In genomic region chr10:80664197-80665015, GRCm38 (mm10) we compare ENCODE assay signal across 8 mouse cellular contexts. TPM values are rescaled to one million over a fixed set of nuclear protein-coding genes. Genes with fewer than 3 reads are reported as not detected.
DNase-seq lines count a peak whose midpoint lies in the region; ATAC-seq and TF ChIP-seq lines count a peak whose summit lies in the region.

No protein-coding gene starts in this region.

- ATAC-seq in embryonic facial prominence, embryonic 12.5 days (ENCODE audit: insufficient number of reproducible peaks, insufficient read depth, low FRiP score, low TSS enrichment): no peak
- peak; percentile 92 for ATAC-seq in lung, postnatal 0 days

- no peak overlapping the region for H3K4me3 ChIP-seq in embryonic facial prominence, embryonic 12.5 days
- H3K4me3 ChIP-seq in heart, embryonic 10.5 days: peak overlapping the region; percentile 32
- peak overlapping the region; percentile 8; the same call in 1 of the 2 replicates for H3K4me3 ChIP-seq in lung, postnatal 0 days (ENCODE audit: low read depth, low read length)

- H3K4me1 ChIP-seq in embryonic facial prominence, embryonic 12.5 days: peaks cover 16% of the 10 kb centered on the region
- peaks cover 49% of the 10 kb centered on the region for H3K4me1 ChIP-seq in heart, embryonic 10.5 days
- peaks cover 23% of the 10 kb centered on the region; the same call in 1 of the 2 replicates for H3K4me1 ChIP-seq in lung, postnatal 0 days (ENCODE audit: insufficient read depth, low read depth, low read length)

- peaks cover 39% of the 10 kb centered on the region for H3K36me3 ChIP-seq in embryonic facial prominence, embryonic 12.5 days
- H3K36me3 ChIP-seq in heart, embryonic 10.5 days: peaks cover 37% of the 10 kb centered on the region
- peaks cover 30% of the 10 kb centered on the region for H3K36me3 ChIP-seq in lung, postnatal 0 days (ENCODE audit: insufficient read depth, low read length)

- TF ChIP-seq CTCF in lung, postnatal 0 days (IDR thresholded peaks at IDR 0.05): peak; percentile 34

- peak overlapping the region; percentile 77 for H3K27ac ChIP-seq in embryonic facial prominence, embryonic 12.5 days
- H3K27ac ChIP-seq in heart, embryonic 10.5 days: peak overlapping the region; percentile 79
- H3K27ac ChIP-seq in lung, postnatal 0 days (ENCODE audit: low read length): peak overlapping the region; percentile 94

- H3K27me3 ChIP-seq in embryonic facial prominence, embryonic 12.5 days: no peaks in the 10 kb centered on the region
- no peaks in the 10 kb centered on the region for H3K27me3 ChIP-seq in heart, embryonic 10.5 days (ENCODE audit: insufficient read depth, poor library complexity, severe bottlenecking)
- no peaks in the 10 kb centered on the region for H3K27me3 ChIP-seq in lung, postnatal 0 days (replicated peaks; ENCODE audit: insufficient read depth, low read length)

- peak overlapping the region; percentile 17; the same call in 1 of the 2 replicates for H3K4me2 ChIP-seq in embryonic facial prominence, embryonic 12.5 days (replicated peaks)
- peak overlapping the region; percentile 33 for H3K4me2 ChIP-seq in lung, postnatal 0 days (replicated peaks; ENCODE audit: low read depth, low read length)

- peak; percentile 52 for DNase-seq in CD4-positive, CD25-positive, alpha-beta regulatory T cell, adult 2 months (ENCODE audit: low read depth, low spot score)
- DNase-seq in ZHBTc4 (ENCODE audit: low read depth, low spot score): peak; percentile 72
- no peak for DNase-seq in heart, embryonic 10.5 days (ENCODE audit: low spot score)
- DNase-seq in kidney, adult 8-10 months: peak; percentile 95 to 96
- DNase-seq in lung, postnatal 0 days (ENCODE audit: low spot score): peak; percentile 97
- DNase-seq in spleen, adult 18-20 months: peak; percentile 51 to 53
- DNase-seq in frontal cortex, postnatal 10 days (ENCODE audit: low spot score in 2 of 2): no peak

- H3K9ac ChIP-seq in embryonic facial prominence, embryonic 12.5 days: no peak overlapping the region
- no peak overlapping the region for H3K9ac ChIP-seq in lung, postnatal 0 days (replicated peaks; ENCODE audit: low read depth)

- H3K9me3 ChIP-seq in embryonic facial prominence, embryonic 12.5 days: no peaks in the 10 kb centered on the region
- no peaks in the 10 kb centered on the region for H3K9me3 ChIP-seq in heart, embryonic 10.5 days
- no peaks in the 10 kb centered on the region for H3K9me3 ChIP-seq in lung, postnatal 0 days (ENCODE audit: low read length)

- peak; percentile 91 for TF ChIP-seq EP300 in lung, postnatal 0 days (IDR thresholded peaks at IDR 0.05)

- 33% methylated on average over 16 of the region's 16 CpGs for WGBS in embryonic facial prominence, embryonic 12.5 days
- 29% methylated on average over 16 of the region's 16 CpGs for WGBS in heart, embryonic 10.5 days
- 6% methylated on average over 16 of the region's 16 CpGs for WGBS in lung, postnatal 0 days

RNA-seq across cellular contexts. Expression of gene Btbd2, which starts 7.5 kb away (rescaled TPM):
- 109 and 110 TPM in 2 replicates for polyA plus RNA-seq in embryonic facial prominence, embryonic 12.5 days (2016; fragmentation: Nextera tagmentation; extraction: Ambion mirVana)
- polyA plus RNA-seq in heart, embryonic 10.5 days (2016; fragmentation: Nextera tagmentation; extraction: Ambion mirVana): 59.0 and 69.9 TPM in 2 replicates
- 41.7 and 42.9 TPM in 2 replicates for polyA plus RNA-seq in lung, postnatal 0 days (2015; fragmentation: Nextera tagmentation; extraction: Ambion mirVana)

RNA-seq across cellular contexts. Expression of gene Mknk2, which starts 13.5 kb away (rescaled TPM):
- 117 and 122 TPM in 2 replicates for polyA plus RNA-seq in embryonic facial prominence, embryonic 12.5 days (2016; fragmentation: Nextera tagmentation; extraction: Ambion mirVana)
- polyA plus RNA-seq in heart, embryonic 10.5 days (2016; fragmentation: Nextera tagmentation; extraction: Ambion mirVana): 90.8 and 92.0 TPM in 2 replicates
- 92.2 and 103 TPM in 2 replicates for polyA plus RNA-seq in lung, postnatal 0 days (2015; fragmentation: Nextera tagmentation; extraction: Ambion mirVana)

RNA-seq across cellular contexts. Expression of gene Mob3a, which starts 37.4 kb away (rescaled TPM):
- 57.4 and 60.9 TPM in 2 replicates for polyA plus RNA-seq in embryonic facial prominence, embryonic 12.5 days (2016; fragmentation: Nextera tagmentation; extraction: Ambion mirVana)
- 54.8 and 56.8 TPM in 2 replicates for polyA plus RNA-seq in heart, embryonic 10.5 days (2016; fragmentation: Nextera tagmentation; extraction: Ambion mirVana)
- polyA plus RNA-seq in lung, postnatal 0 days (2015; fragmentation: Nextera tagmentation; extraction: Ambion mirVana): 32.6 and 37.0 TPM in 2 replicates

RNA-seq across cellular contexts. Expression of gene Izumo4, which starts 37.6 kb away (rescaled TPM):
- 20.5 and 23.6 TPM in 2 replicates for polyA plus RNA-seq in embryonic facial prominence, embryonic 12.5 days (2016; fragmentation: Nextera tagmentation; extraction: Ambion mirVana)
- 12.8 and 14.4 TPM in 2 replicates for polyA plus RNA-seq in heart, embryonic 10.5 days (2016; fragmentation: Nextera tagmentation; extraction: Ambion mirVana)
- polyA plus RNA-seq in lung, postnatal 0 days (2015; fragmentation: Nextera tagmentation; extraction: Ambion mirVana): 28.7 and 28.8 TPM in 2 replicates

RNA-seq across cellular contexts. Expression of gene Csnk1g2, which starts 41.8 kb away (rescaled TPM):
- polyA plus RNA-seq in embryonic facial prominence, embryonic 12.5 days (2016; fragmentation: Nextera tagmentation; extraction: Ambion mirVana): 250 and 263 TPM in 2 replicates
- polyA plus RNA-seq in heart, embryonic 10.5 days (2016; fragmentation: Nextera tagmentation; extraction: Ambion mirVana): 110 and 150 TPM in 2 replicates
- polyA plus RNA-seq in lung, postnatal 0 days (2015; fragmentation: Nextera tagmentation; extraction: Ambion mirVana): 97.7 and 111 TPM in 2 replicates

Comparison
In these comparisons a context has a peak if more than half of its experiments do, and no peak if none do; other contexts are left out.
1. DNase-seq: peak in CD4-positive, CD25-positive, alpha-beta regulatory T cell, adult 2 months (single experiment), ZHBTc4 (single experiment), kidney, adult 8-10 months (2 of 2), lung, postnatal 0 days (single experiment) and spleen, adult 18-20 months (2 of 2); none in heart, embryonic 10.5 days (single experiment) and frontal cortex, postnatal 10 days (0 of 2).
2. Peak in every context shown above with its lines, with median percentiles within 50 percentile points of each other: H3K27ac ChIP-seq.